Mouse (Mus musculus) midbrain, postnatal 0 days (tissue): Measurements from ENCODE around the gene Hs2st1. TPM values are rescaled to one million over a fixed set of nuclear protein-coding genes. Genes with fewer than 3 reads are reported as not detected.

ENCODE experiments used
- ATAC-seq: fragments of 200-750 bp; cut with Nextera tagmentation; 2 replicates; pipeline ENCODE4 v1.8.0; 2017; ENCODE audit warnings: moderate number of reproducible peaks, mild to moderate bottlenecking, moderate TSS enrichment, moderate library complexity; ENCODE audit not compliant: low FRiP score
- DNase-seq: peaks from one replicate; pipeline ENCODE4 v3.0.0-alpha.2; 2015; ENCODE audit warnings: low spot score
- H3K27ac ChIP-seq: fragments of 300-500 bp; sonication (generic); 2 replicates; pipeline ENCODE4 v1.5.1; 2014; ENCODE audit warnings: low read depth, mild to moderate bottlenecking, low read length, mixed read lengths
- H3K27me3 ChIP-seq: fragments of 300-500 bp; sonication (generic); 2 replicates; pipeline ENCODE4 v1.6.1; 2014; ENCODE audit warnings: low read length, control low read depth, mixed read lengths; ENCODE audit not compliant: insufficient read depth
- H3K36me3 ChIP-seq: fragments of 300-500 bp; sonication (generic); 2 replicates; pipeline ENCODE4 v1.6.1; 2014; ENCODE audit warnings: low read length, control low read depth, mixed read lengths; ENCODE audit not compliant: insufficient read depth
- H3K4me1 ChIP-seq: fragments of 300-500 bp; sonication (generic); 2 replicates; pipeline ENCODE4 v1.6.1; 2014; ENCODE audit warnings: mild to moderate bottlenecking, control low read depth, antibody characterized with exemption, low read length, mixed read lengths; ENCODE audit not compliant: insufficient read depth
- H3K4me2 ChIP-seq: fragments of 300-500 bp; sonication (generic); 2 replicates; pipeline ENCODE4 v1.6.1; 2014; ENCODE audit warnings: low read depth, mild to moderate bottlenecking, low read length, mixed read lengths; ENCODE audit not compliant: poor library complexity, severe bottlenecking
- H3K4me3 ChIP-seq: fragments of 300-500 bp; sonication (generic); 2 replicates; pipeline ENCODE4 v1.5.1; 2014; ENCODE audit warnings: low read depth, mild to moderate bottlenecking, low read length, moderate library complexity
- H3K9ac ChIP-seq: fragments of 300-500 bp; sonication (generic); replicated peaks from 2 replicates; pipeline ENCODE4 v1.6.1; 2014; ENCODE audit warnings: mild to moderate bottlenecking, low read length, moderate library complexity, mixed read lengths; ENCODE audit not compliant: poor library complexity, severe bottlenecking
- H3K9me3 ChIP-seq: fragments of 300-500 bp; sonication (generic); 2 replicates; pipeline ENCODE4 v1.6.1; 2016; ENCODE audit warnings: low read length, control low read depth
- CTCF ChIP-seq: IDR thresholded peaks from 2 replicates; pipeline ENCODE4 v1.5.1; 2016; ENCODE audit warnings: antibody characterized with exemption, mild to moderate bottlenecking
- WGBS: fragments of 180-500 bp; shearing (Covaris S2); extraction: QIAGEN DNeasy Blood & Tissue Kit; methylation state at CpG from one replicate; pipeline ENCODE4 v1.1.7; 2014; 5-methylcytosine and 5-hydroxymethylcytosine counted together
- polyA plus RNA-seq: library from polyadenylated mRNA; unstranded; fragments of >200 nt; fragmentation: Nextera tagmentation; extraction: Ambion mirVana; gene quantifications from 2 replicates; pipeline ENCODE4 v1.2.1, GENCODE M21; 2015
- total RNA-seq: library from RNA; depleted of rRNA; stranded (reverse); fragments of >200 nt; gene quantifications from 2 replicates; pipeline ENCODE4 v1.2.3, GENCODE M21; 2014

Gene Hs2st1
- total and polyA plus RNA-seq, 2 experiments from 2014 or later: 13.4 to 48.5 TPM

DNA sequence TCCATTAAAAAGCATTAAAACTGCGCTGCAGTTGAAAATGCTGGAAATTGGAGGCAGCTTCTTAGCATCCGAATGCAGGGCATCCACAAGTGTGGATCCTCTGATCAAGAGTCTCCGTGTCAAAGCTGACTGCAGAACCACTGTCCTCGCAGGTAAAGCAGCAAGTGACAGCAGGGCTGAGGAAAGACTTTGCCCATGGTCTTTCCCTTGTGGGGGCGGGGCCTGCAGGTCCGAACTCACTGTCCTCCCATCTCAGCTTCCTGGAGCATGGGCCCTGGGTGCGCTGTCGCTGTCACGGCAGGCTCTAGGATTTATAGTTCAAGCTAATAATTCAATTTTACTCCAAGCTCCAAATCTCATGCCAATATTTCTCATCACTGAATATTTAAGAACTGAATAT lies 15.5 kb downstream of the Hs2st1 start:
- Histone ChIP-seq H3K27ac (no peak overlapping the region), H3K4me2 (no peak overlapping the region), H3K27me3 (no peaks in the 10 kb centered on the region), H3K4me1 (no peaks in the 10 kb centered on the region), H3K36me3 (no peaks in the 10 kb centered on the region), H3K4me3 (no peak overlapping the region), H3K9me3 (no peaks in the 10 kb centered on the region), H3K9ac (no peak overlapping the region)
- no peak for TF ChIP-seq CTCF
- WGBS: 65% methylated on average over 9 of the region's 9 CpGs
- DNase-seq: no peak
- no peak for ATAC-seq

DNA sequence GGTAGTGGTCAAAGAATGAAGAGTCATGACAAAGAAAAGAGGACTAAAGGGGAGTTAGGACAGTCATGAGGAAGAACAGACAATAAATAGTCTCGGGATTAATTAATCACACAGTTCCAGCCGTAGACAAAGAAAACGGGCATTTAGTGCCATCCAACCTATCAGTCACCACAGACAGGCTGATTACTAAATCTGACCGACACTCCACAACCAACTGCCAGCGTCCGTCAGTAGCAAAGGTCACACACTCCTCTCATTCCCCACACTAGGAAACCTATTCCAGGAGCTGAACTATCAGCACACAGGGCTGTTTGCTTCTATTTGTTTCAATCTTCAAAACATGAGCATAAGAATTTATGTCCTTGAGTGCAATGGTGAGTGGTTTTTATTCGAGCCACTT lies 16.0 kb downstream of the Hs2st1 start:
- Histone ChIP-seq H3K27me3 (no peaks in the 10 kb centered on the region), H3K4me2 (no peak overlapping the region), H3K9ac (no peak overlapping the region), H3K4me1 (no peaks in the 10 kb centered on the region), H3K4me3 (no peak overlapping the region), H3K36me3 (no peaks in the 10 kb centered on the region), H3K27ac (no peak overlapping the region), H3K9me3 (no peaks in the 10 kb centered on the region)
- 56% methylated on average over 7 of the region's 7 CpGs for WGBS
- TF ChIP-seq CTCF: no peak
- ATAC-seq (no peak), DNase-seq (no peak)

DNA sequence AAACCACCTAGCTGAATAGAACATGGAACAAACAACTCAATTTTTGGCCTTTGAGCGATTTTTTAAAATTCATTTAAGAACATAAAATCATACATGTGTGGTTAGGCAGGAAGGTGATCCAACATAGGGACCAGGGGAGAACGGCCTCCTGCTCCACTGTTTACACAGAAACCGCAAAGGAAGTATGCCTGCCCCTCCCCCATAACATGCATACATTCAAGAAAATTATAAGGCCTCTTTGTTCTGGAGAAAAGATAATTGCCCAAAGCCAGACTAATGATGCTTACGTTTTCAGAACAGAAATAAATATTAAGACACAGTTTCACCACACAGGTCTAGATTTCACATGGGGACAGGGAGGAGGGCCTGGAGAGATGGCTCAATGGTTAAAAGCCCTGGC lies 18.6 kb downstream of the Hs2st1 start:
- TF ChIP-seq CTCF: no peak
- Histone ChIP-seq H3K27me3 (no peaks in the 10 kb centered on the region), H3K4me3 (no peak overlapping the region), H3K36me3 (no peaks in the 10 kb centered on the region), H3K4me2 (no peak overlapping the region), H3K9ac (no peak overlapping the region), H3K9me3 (no peaks in the 10 kb centered on the region), H3K4me1 (0 out of 2 replicates have a peak, but pooled peaks cover 1% of the 10 kb centered on the region), H3K27ac (no peak overlapping the region)
- no peak for DNase-seq
- 80% methylated on average over 4 of the region's 4 CpGs for WGBS
- ATAC-seq: no peak

DNA sequence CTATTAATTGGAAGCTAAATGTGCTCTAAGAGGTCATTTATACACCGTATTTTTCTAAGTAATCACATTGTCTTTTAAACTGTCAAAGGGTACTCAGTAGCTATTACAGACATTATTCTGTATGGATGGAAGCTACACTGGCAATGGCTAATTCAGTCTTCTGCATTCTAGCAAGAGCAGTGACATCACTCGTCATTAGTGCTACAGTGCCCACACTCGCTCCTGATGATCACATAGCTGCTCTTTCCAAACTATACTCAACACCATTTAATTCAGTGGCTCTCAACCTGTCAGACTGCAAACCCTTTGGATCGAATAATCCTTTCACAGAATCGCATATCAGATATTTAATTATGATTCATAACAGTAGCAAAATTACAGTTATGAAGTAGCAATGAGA lies 19.3 kb downstream of the Hs2st1 start:
- 92% methylated on average over 5 of the region's 5 CpGs for WGBS
- 0 out of 2 replicates have a peak, but pooled peaks cover 2% of the 10 kb centered on the region for H3K4me1 ChIP-seq

DNA sequence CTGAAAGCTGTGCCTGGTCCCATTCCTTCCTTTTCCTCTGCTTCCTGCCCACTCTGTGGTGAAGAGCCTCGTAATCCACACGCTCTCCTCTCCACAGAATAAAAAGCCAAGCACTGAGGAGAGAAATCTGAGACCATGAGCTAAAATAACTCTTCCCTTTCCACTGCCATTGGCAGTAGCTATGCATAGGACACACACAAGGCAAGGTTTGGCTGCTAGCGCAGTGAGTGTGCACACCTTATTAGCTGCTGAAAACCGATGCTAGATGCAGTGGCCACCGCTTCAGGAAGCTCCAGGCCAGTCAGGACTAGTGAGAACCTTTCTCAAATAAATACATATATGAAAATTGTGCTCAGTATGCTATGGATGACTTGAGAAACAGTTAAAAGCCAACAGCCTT lies 19.9 kb downstream of the Hs2st1 start:
- Histone ChIP-seq H3K4me1 (0 out of 2 replicates have a peak, but pooled peaks cover 2% of the 10 kb centered on the region), H3K4me2 (no peak overlapping the region), H3K9ac (no peak overlapping the region), H3K36me3 (no peaks in the 10 kb centered on the region), H3K27ac (no peak overlapping the region), H3K27me3 (no peaks in the 10 kb centered on the region), H3K9me3 (no peaks in the 10 kb centered on the region), H3K4me3 (no peak overlapping the region)
- no peak for DNase-seq
- ATAC-seq: no peak
- no peak for TF ChIP-seq CTCF
- WGBS: 94% methylated on average over 5 of the region's 5 CpGs

More for the DNA sequence above, 19.3 kb downstream of the Hs2st1 start:
- Histone ChIP-seq H3K27me3 (no peaks in the 10 kb centered on the region), H3K27ac (no peak overlapping the region), H3K4me3 (no peak overlapping the region), H3K4me2 (no peak overlapping the region), H3K9me3 (no peaks in the 10 kb centered on the region), H3K36me3 (no peaks in the 10 kb centered on the region), H3K9ac (no peak overlapping the region)
- DNase-seq: no peak
- no peak for ATAC-seq
- no peak for TF ChIP-seq CTCF

DNA sequence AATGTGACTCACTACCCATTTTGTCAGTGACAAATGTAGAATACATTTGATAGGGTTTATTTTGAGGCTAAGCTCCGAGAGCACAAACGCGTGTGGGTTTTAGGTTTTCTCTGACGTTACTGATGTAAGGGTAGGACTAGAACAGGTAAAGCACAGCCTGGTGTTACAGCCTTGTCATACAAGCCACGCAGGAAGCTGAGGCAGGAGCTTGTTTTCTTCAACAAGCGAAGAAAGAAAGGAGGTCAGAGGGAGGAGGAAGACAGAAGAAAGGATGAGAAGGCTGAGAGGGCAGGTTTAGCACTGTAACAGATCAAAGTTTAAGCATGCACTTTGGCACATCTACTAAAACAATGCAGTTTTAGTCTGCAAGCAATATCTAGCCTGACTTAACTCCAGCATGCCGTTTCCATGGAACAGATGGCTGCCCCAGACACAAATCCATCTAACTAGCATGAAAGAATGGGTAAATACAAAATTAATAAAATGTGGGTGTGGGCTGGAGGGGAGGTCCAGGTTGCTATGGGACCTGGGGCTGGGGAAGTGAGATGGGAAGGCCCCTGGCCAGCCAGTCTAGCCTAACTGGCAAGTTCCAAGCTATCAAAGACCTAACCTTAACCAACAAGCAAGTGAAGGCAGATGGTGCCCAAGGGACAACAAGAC lies 21.7 kb downstream of the Hs2st1 start:
- Histone ChIP-seq H3K4me2 (no peak overlapping the region), H3K4me1 (0 out of 2 replicates have a peak, but pooled peaks cover 2% of the 10 kb centered on the region), H3K4me3 (no peak overlapping the region), H3K9ac (no peak overlapping the region), H3K27me3 (no peaks in the 10 kb centered on the region), H3K27ac (no peak overlapping the region), H3K9me3 (no peaks in the 10 kb centered on the region), H3K36me3 (no peaks in the 10 kb centered on the region)
- DNase-seq (no peak), ATAC-seq (no peak)
- no peak for TF ChIP-seq CTCF
- WGBS: 86% methylated on average over 7 of the region's 7 CpGs
